Mouse (Mus musculus) myocyte (in vitro differentiated cells): ENCODE data around the gene Pdss2. TPM values are rescaled to one million over a fixed set of nuclear protein-coding genes. Genes with fewer than 3 reads are reported as not detected.

Experiments used
- H3K27me3 ChIP-seq: one replicate; pipeline ENCODE4 v1.6.1; 2011; ENCODE audit not compliant: control insufficient read depth, insufficient read depth, insufficient read length
- H3K36me3 ChIP-seq: one replicate; pipeline ENCODE4 v1.6.1; 2011; ENCODE audit not compliant: control insufficient read depth, insufficient read depth
- H3K4me2 ChIP-seq: one replicate; pipeline ENCODE4 v1.6.1; 2011; ENCODE audit warnings: low read depth, control low read depth
- H3K4me3 ChIP-seq: one replicate; pipeline ENCODE4 v1.5.1; 2011; ENCODE audit warnings: mild to moderate bottlenecking, control low read depth, moderate library complexity
- H3K79me2 ChIP-seq: one replicate; pipeline ENCODE4 v1.6.1; 2011; ENCODE audit not compliant: control insufficient read depth, insufficient read depth
- H3ac ChIP-seq: one replicate; pipeline ENCODE4 v1.6.1; 2011; ENCODE audit not compliant: control insufficient read depth, insufficient read length
- CEBPB ChIP-seq: IDR thresholded peaks from 2 replicates; pipeline ENCODE4 v1.6.1; 2011; ENCODE audit warnings: mild to moderate bottlenecking, moderate library complexity; ENCODE audit not compliant: poor library complexity, insufficient read depth, severe bottlenecking
- E2F4 ChIP-seq: IDR thresholded peaks from one replicate; pipeline ENCODE4 v1.6.1; 2011; ENCODE audit warnings: mild to moderate bottlenecking, control low read depth, moderate library complexity; ENCODE audit not compliant: insufficient read depth
- MAX ChIP-seq: IDR thresholded peaks from one replicate; pipeline ENCODE4 v1.6.1; 2011; ENCODE audit warnings: low read depth, mild to moderate bottlenecking, control low read depth
- MYOD1 ChIP-seq, 3 experiments: IDR thresholded peaks; one replicate each; pipeline ENCODE4 v1.6.1; 2011; ENCODE audit warnings: control low read depth in 2 of 3, low read depth in 2 of 3, mild to moderate bottlenecking in 2 of 3, moderate library complexity in 1 of 3; ENCODE audit not compliant: insufficient read length in 2 of 3, control insufficient read depth in 1 of 3
- MYOG ChIP-seq, 3 experiments: IDR thresholded peaks; one replicate each; pipeline ENCODE4 v1.6.1; 2011; ENCODE audit warnings: control low read depth in 2 of 3, low read depth in 2 of 3, mild to moderate bottlenecking in 2 of 3; ENCODE audit not compliant: insufficient read length in 2 of 3, control insufficient read depth in 1 of 3, insufficient read depth in 1 of 3
- POLR2A ChIP-seq: IDR thresholded peaks from one replicate; pipeline ENCODE4 v1.6.1; 2011; ENCODE audit warnings: low read depth, mild to moderate bottlenecking, control low read depth, moderate library complexity; ENCODE audit not compliant: insufficient read length
- POLR2AphosphoS2 ChIP-seq: IDR thresholded peaks from one replicate; pipeline ENCODE4 v1.6.1; 2011; ENCODE audit warnings: low read depth, control low read depth; ENCODE audit not compliant: insufficient read length
- REST ChIP-seq: IDR thresholded peaks from one replicate; pipeline ENCODE4 v1.6.1; 2011; ENCODE audit warnings: mild to moderate bottlenecking, control low read depth, moderate library complexity; ENCODE audit not compliant: insufficient read depth, insufficient read length
- SRF ChIP-seq: IDR thresholded peaks from one replicate; pipeline ENCODE4 v1.6.1; 2011; ENCODE audit warnings: low read depth; ENCODE audit not compliant: control insufficient read depth, insufficient read length
- TCF12 ChIP-seq: IDR thresholded peaks from one replicate; pipeline ENCODE4 v1.6.1; 2011; ENCODE audit warnings: mild to moderate bottlenecking, control low read depth; ENCODE audit not compliant: poor library complexity, insufficient read depth, severe bottlenecking
- TCF3 ChIP-seq: IDR thresholded peaks from one replicate; pipeline ENCODE4 v1.6.1; 2011; ENCODE audit warnings: low read depth, control low read depth; ENCODE audit not compliant: insufficient read length
- USF1 ChIP-seq: IDR thresholded peaks from one replicate; pipeline ENCODE4 v1.6.1; 2011; ENCODE audit warnings: low read depth, mild to moderate bottlenecking, control low read depth, moderate library complexity
- polyA plus RNA-seq: library from polyadenylated mRNA; unstranded; fragments of >200 nt; fragmentation: generic; extraction: Trizol; gene quantifications from one replicate; pipeline ENCODE4 v1.2.1, GENCODE M21; 2012; ENCODE audit warnings: missing spikeins

The Pdss2 gene
- polyA plus RNA-seq, 1 experiment = 8.5 TPM

GRCm38 (mm10) chr10:43272381-43272780 lies 51.1 kb downstream of the Pdss2 start:
- Histone ChIP-seq H3K4me2 (no peak overlapping the region), H3K4me3 (no peak overlapping the region), H3K79me2 (no peaks in the 10 kb centered on the region)

DNA sequence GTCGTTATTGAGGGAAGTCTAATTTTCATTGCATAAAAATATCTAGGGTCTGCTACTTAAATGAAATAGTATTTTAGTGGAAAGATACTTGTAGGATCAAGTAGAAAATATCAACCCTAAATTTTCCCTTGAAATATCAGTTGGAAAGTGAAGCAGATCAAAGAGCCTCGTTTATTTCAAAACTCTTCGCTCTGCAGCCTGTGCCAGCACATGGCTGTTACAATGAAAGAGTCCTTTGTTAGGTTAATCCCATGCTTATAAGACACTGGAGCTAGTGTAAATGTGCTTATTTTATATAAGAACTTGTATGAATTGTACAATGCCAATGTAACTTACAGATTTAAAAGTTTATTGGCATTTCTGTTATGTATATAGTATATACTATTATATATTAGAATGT lies 51.8 kb downstream of the Pdss2 start:
- Histone ChIP-seq H3K4me2 (no peak overlapping the region), H3K4me3 (no peak overlapping the region), H3K79me2 (no peaks in the 10 kb centered on the region), H3ac (no peak overlapping the region), H3K36me3 (no peaks in the 10 kb centered on the region), H3K27me3 (no peaks in the 10 kb centered on the region)
- TF ChIP-seq MYOD1 (IDR thresholded peaks at IDR 0.05; ENCODE audit: control insufficient read depth in 1 of 3, insufficient read length in 2 of 3, low read depth in 2 of 3) (no peak), USF1 (no peak), CEBPB (no peak), E2F4 (no peak), TCF3 (no peak), MAX (no peak), POLR2A (no peak), MYOG (IDR thresholded peaks at IDR 0.05; ENCODE audit: control insufficient read depth in 1 of 3, insufficient read depth in 1 of 3, insufficient read length in 2 of 3, low read depth in 2 of 3) (no peak), REST (no peak), TCF12 (no peak), POLR2AphosphoS2 (no peak), SRF (no peak)

More at GRCm38 (mm10) chr10:43272381-43272780, 51.1 kb downstream of the Pdss2 start:
- Histone ChIP-seq H3ac (no peak overlapping the region), H3K27me3 (no peaks in the 10 kb centered on the region), H3K36me3 (no peaks in the 10 kb centered on the region)
- TF ChIP-seq MAX (no peak), MYOG (IDR thresholded peaks at IDR 0.05; ENCODE audit: control insufficient read depth in 1 of 3, insufficient read depth in 1 of 3, insufficient read length in 2 of 3, low read depth in 2 of 3) (no peak), POLR2AphosphoS2 (no peak)

DNA sequence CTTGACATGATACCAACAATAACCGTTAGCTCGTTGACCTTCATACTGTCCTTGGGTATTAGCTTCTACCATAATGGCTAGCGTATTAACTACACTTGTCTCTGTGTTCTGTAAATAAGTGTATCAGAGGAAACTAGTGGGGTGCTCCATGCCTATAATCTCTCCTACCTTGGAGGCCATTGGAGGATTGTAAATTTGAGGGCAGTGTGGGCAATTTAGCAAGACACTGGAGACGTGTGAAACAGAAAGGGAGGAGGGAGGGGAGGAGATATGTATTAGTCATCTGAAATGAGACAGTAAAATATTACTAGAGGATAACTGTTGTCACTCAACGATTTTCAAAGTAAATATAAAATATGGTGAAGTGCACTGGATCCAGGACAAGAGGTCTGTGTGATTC lies 54.2 kb downstream of the Pdss2 start:
- Histone ChIP-seq H3K27me3 (no peaks in the 10 kb centered on the region), H3ac (no peak overlapping the region), H3K79me2 (no peaks in the 10 kb centered on the region), H3K4me2 (no peak overlapping the region), H3K4me3 (no peak overlapping the region), H3K36me3 (no peaks in the 10 kb centered on the region)
- TF ChIP-seq MAX (no peak), TCF12 (no peak), MYOD1 (IDR thresholded peaks at IDR 0.05; ENCODE audit: control insufficient read depth in 1 of 3, insufficient read length in 2 of 3, low read depth in 2 of 3) (no peak), USF1 (no peak), CEBPB (no peak), E2F4 (no peak), MYOG (IDR thresholded peaks at IDR 0.05; ENCODE audit: control insufficient read depth in 1 of 3, insufficient read depth in 1 of 3, insufficient read length in 2 of 3, low read depth in 2 of 3) (no peak), REST (no peak), POLR2A (no peak)

DNA sequence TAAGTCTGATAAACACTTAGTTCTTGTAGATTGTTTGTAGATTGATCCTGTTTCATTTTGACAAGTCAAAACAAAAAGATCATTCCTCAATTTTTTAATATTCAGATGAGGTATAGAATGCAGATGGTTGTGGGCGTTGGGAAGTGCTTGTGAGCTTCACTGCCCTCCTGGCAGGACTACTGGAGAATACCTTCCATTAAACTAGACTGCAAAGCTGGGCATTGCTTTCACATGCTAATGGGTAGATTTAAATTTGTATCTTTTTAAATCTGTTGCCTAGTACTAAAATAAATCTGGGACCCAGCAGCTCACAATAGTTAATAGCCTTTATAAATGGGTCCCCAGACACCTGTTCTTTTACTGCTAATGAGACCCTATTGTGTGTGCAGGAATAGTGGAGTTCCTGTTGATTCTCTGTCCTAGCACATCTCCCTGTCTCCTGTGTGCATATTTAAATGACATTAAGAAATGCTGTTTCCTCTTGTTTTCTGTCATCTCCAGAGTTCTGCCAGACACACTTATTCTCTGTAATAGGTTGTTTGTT lies 54.9 kb downstream of the Pdss2 start:
- Histone ChIP-seq H3K36me3 (no peaks in the 10 kb centered on the region), H3K4me2 (no peak overlapping the region), H3ac (no peak overlapping the region), H3K79me2 (no peaks in the 10 kb centered on the region), H3K27me3 (no peaks in the 10 kb centered on the region), H3K4me3 (no peak overlapping the region)
- TF ChIP-seq SRF = no peak
- no peak for TF ChIP-seq REST
- no peak for TF ChIP-seq MYOD1 (IDR thresholded peaks at IDR 0.05; ENCODE audit: control insufficient read depth in 1 of 3, insufficient read length in 2 of 3, low read depth in 2 of 3)
- no peak for TF ChIP-seq MAX
- no peak for TF ChIP-seq E2F4
- TF ChIP-seq TCF3 = no peak
- no peak for TF ChIP-seq TCF12
- TF ChIP-seq POLR2A = no peak
- no peak for TF ChIP-seq USF1
- no peak for TF ChIP-seq CEBPB
- no peak for TF ChIP-seq MYOG (IDR thresholded peaks at IDR 0.05; ENCODE audit: control insufficient read depth in 1 of 3, insufficient read depth in 1 of 3, insufficient read length in 2 of 3, low read depth in 2 of 3)
- TF ChIP-seq POLR2AphosphoS2 = no peak

GRCm38 (mm10) chr10:43277266-43278145 lies 56.2 kb downstream of the Pdss2 start:
- H3ac ChIP-seq = no peak overlapping the region
- TF ChIP-seq MYOD1 (IDR thresholded peaks at IDR 0.05; ENCODE audit: control insufficient read depth in 1 of 3, insufficient read length in 2 of 3, low read depth in 2 of 3) (no peak), E2F4 (no peak), POLR2A (no peak), REST (no peak), MYOG (IDR thresholded peaks at IDR 0.05; ENCODE audit: control insufficient read depth in 1 of 3, insufficient read depth in 1 of 3, insufficient read length in 2 of 3, low read depth in 2 of 3) (no peak), SRF (no peak), TCF3 (no peak), USF1 (no peak), POLR2AphosphoS2 (no peak), TCF12 (no peak), MAX (no peak), CEBPB (no peak)
- H3K4me2 ChIP-seq = no peak overlapping the region
- H3K79me2 ChIP-seq = no peaks in the 10 kb centered on the region
- H3K4me3 ChIP-seq = no peak overlapping the region
- H3K27me3 ChIP-seq = no peaks in the 10 kb centered on the region
- no peaks in the 10 kb centered on the region for H3K36me3 ChIP-seq
